ENCODE assay signal across 26 mouse cellular contexts in genomic region chr11:28891515-28891914, GRCm38 (mm10). TPM values are rescaled to one million over a fixed set of nuclear protein-coding genes. Genes with fewer than 3 reads are reported as not detected.
"Had no signal": no experiment of that assay in that cellular context is flagged by ENCODE, and none has a peak within 500 bp of the region (broad histone marks: within the 10 kb centered on the region; RNA-seq: fewer than 3 reads in every experiment).

No protein-coding gene starts in this region.

- H3K9me3 ChIP-seq: heart, embryonic 10.5 days; heart, embryonic 13.5 days; heart, embryonic 15.5 days; intestine, embryonic 15.5 days; limb, embryonic 10.5 days; limb, embryonic 12.5 days; liver, embryonic 13.5 days; liver, embryonic 15.5 days had no signal

- ATAC-seq: hindbrain, embryonic 16.5 days; inflammation-experienced regulatory T-cells, adult 6 months; intestine, embryonic 15.5 days; intestine, postnatal 0 days; liver, postnatal 0 days had no signal

- H3K4me2 ChIP-seq: heart, embryonic 13.5 days; heart, embryonic 15.5 days; hindbrain, embryonic 14.5 days; intestine, embryonic 15.5 days; limb, embryonic 12.5 days; liver, embryonic 11.5 days; liver, embryonic 13.5 days; liver, embryonic 15.5 days had no signal

- H3K36me3 ChIP-seq: heart, embryonic 10.5 days; heart, embryonic 13.5 days; heart, embryonic 15.5 days; intestine, embryonic 15.5 days; limb, embryonic 10.5 days; limb, embryonic 12.5 days; liver, embryonic 13.5 days; liver, embryonic 15.5 days had no signal

- H3K4me1 ChIP-seq: heart, embryonic 10.5 days; heart, embryonic 13.5 days; heart, embryonic 15.5 days; intestine, embryonic 15.5 days; limb, embryonic 12.5 days; liver, embryonic 13.5 days; liver, embryonic 15.5 days had no signal

- DNase-seq: gastrocnemius, postnatal 14 days; gastrocnemius, postnatal 36 days; heart, adult 18-20 months; heart, postnatal 14 days; heart, postnatal 36 days; kidney, adult 18-20 months; kidney, adult 9 months; kidney, postnatal 4 days; liver; liver, embryonic 13.5 days; liver, postnatal 0 days had no signal

- H3K27me3 ChIP-seq: heart, embryonic 13.5 days; heart, embryonic 15.5 days; intestine, embryonic 15.5 days; limb, embryonic 12.5 days; liver, embryonic 13.5 days; liver, embryonic 15.5 days had no signal

- H3K27ac ChIP-seq: heart, embryonic 10.5 days; heart, embryonic 13.5 days; heart, embryonic 15.5 days; hindbrain, embryonic 14.5 days; intestine, embryonic 15.5 days; layer of hippocampus, adult 2 months; left cerebral cortex, adult 2 months; limb, embryonic 10.5 days; limb, embryonic 12.5 days; liver, embryonic 13.5 days; liver, embryonic 15.5 days had no signal

- H3K4me3 ChIP-seq: heart, embryonic 10.5 days; heart, embryonic 13.5 days; heart, embryonic 15.5 days; intestine, embryonic 15.5 days; layer of hippocampus, adult 2 months; left cerebral cortex, adult 2 months; limb, embryonic 10.5 days; limb, embryonic 12.5 days; liver, embryonic 13.5 days; liver, embryonic 15.5 days had no signal

- H3K9ac ChIP-seq: heart, embryonic 13.5 days; heart, embryonic 15.5 days; hindbrain, embryonic 14.5 days; intestine, embryonic 15.5 days; limb, embryonic 12.5 days; liver, embryonic 13.5 days; liver, embryonic 15.5 days; liver, postnatal 0 days had no signal

RNA-seq across cellular contexts. Expression of gene Efemp1, which starts 38.5 kb away (rescaled TPM):
- total RNA-seq: hematopoietic stem cell, adult 5-6 weeks had no signal
- polyA plus RNA-seq: inflammation-experienced regulatory T-cells, adult 6 months had no signal
